Comparison of ENCODE assay signal across 11 mouse cellular contexts in genomic region chr11:69443328-69443727, GRCm38 (mm10). TPM values are rescaled to one million over a fixed set of nuclear protein-coding genes. Genes with fewer than 3 reads are reported as not detected.
A peak's percentile ranks its signal among the peaks of the same experiment; 100 is the strongest.
DNase-seq lines count a peak whose midpoint lies in the region; ATAC-seq lines count a peak whose summit lies in the region.
"Had no signal": no experiment of that assay in that cellular context is flagged by ENCODE, and none has a peak within 500 bp of the region (broad histone marks: within the 10 kb centered on the region; RNA-seq: fewer than 3 reads in every experiment).

No protein-coding gene starts in this region.

- ATAC-seq in heart, embryonic 11.5 days (replicated peaks; ENCODE audit: insufficient number of reproducible peaks, low FRiP score, low TSS enrichment): no peak
- no peak for ATAC-seq in activated CD4-positive, CD25-positive, alpha-beta regulatory T cell, adult 4 months

- H3K9me3 ChIP-seq in heart, embryonic 11.5 days (replicated peaks; ENCODE audit: control insufficient read depth, low read length): no peaks in the 10 kb centered on the region
- H3K9me3 ChIP-seq: neural tube, embryonic 12.5 days had no signal

- no peaks in the 10 kb centered on the region for H3K36me3 ChIP-seq in heart, embryonic 11.5 days (ENCODE audit: control insufficient read depth, insufficient read depth, low read length)
- H3K36me3 ChIP-seq: neural tube, embryonic 12.5 days had no signal

- peak; percentile 96 for DNase-seq in heart, adult 11 months
- DNase-seq in R1 (ENCODE audit: low read depth, low spot score): peak; percentile 71
- peak; percentile 36 for DNase-seq in heart, postnatal 4 days
- DNase-seq in lung, postnatal 36 days: peak; percentile 79
- no peak for DNase-seq in layer of hippocampus, adult 9-10 months (ENCODE audit: low spot score)
- no peak for DNase-seq in urinary bladder, postnatal 36 days (ENCODE audit: low spot score in 2 of 2)
- DNase-seq: cerebellum, adult 18-20 months had no signal

- H3K27me3 ChIP-seq in heart, embryonic 11.5 days (ENCODE audit: control insufficient read depth, insufficient read depth, low read length): no peaks in the 10 kb centered on the region
- H3K27me3 ChIP-seq: neural tube, embryonic 12.5 days had no signal

- H3K9ac ChIP-seq in heart, embryonic 11.5 days (ENCODE audit: low read depth, low read length): no peak overlapping the region
- H3K9ac ChIP-seq: neural tube, embryonic 12.5 days had no signal

- no peak overlapping the region for H3K27ac ChIP-seq in heart, embryonic 11.5 days (ENCODE audit: low read depth, low read length)
- H3K27ac ChIP-seq: neural tube, embryonic 12.5 days had no signal

- no peak overlapping the region for H3K4me3 ChIP-seq in heart, embryonic 11.5 days (ENCODE audit: low read depth, low read length)
- H3K4me3 ChIP-seq: neural tube, embryonic 12.5 days had no signal

- WGBS in heart, embryonic 11.5 days (ENCODE audit: insufficient replicate concordance): 29% methylated on average over 5 of the region's 5 CpGs

- H3K4me1 ChIP-seq in heart, embryonic 11.5 days (ENCODE audit: control insufficient read depth, insufficient read depth, low read length): peaks cover 7% of the 10 kb centered on the region
- H3K4me1 ChIP-seq: neural tube, embryonic 12.5 days had no signal

- no peak overlapping the region for H3K4me2 ChIP-seq in heart, embryonic 11.5 days
- H3K4me2 ChIP-seq: liver, embryonic 11.5 days; neural tube, embryonic 12.5 days had no signal

RNA-seq across cellular contexts. Expression of gene Kdm6b, which starts 29.9 kb away (rescaled TPM):
- 21.5 and 25.1 TPM in 2 replicates for polyA plus RNA-seq in heart, embryonic 11.5 days (2014; fragmentation: Nextera tagmentation; extraction: Ambion mirVana)
- total RNA-seq in heart, postnatal 4 days (2021): 10 to 100 TPM; 48.3 to 49.7 TPM
- polyA plus RNA-seq in activated CD4-positive, CD25-positive, alpha-beta regulatory T cell, adult 4 months (2017; shearing (Covaris generic)): 10 to 100 TPM; 23.6 to 28.3 TPM

RNA-seq across cellular contexts. Expression of gene Tmem88, which starts 45.3 kb away (rescaled TPM):
- polyA plus RNA-seq in heart, embryonic 11.5 days (2014; fragmentation: Nextera tagmentation; extraction: Ambion mirVana): 30.5 and 31.7 TPM in 2 replicates
- total RNA-seq in heart, postnatal 4 days (2021): 10 to 100 TPM; 37.1 to 38.3 TPM
- under 1 TPM; 0.22 to 0.51 TPM for polyA plus RNA-seq in activated CD4-positive, CD25-positive, alpha-beta regulatory T cell, adult 4 months (2017; shearing (Covaris generic))

RNA-seq across cellular contexts. Expression of gene Cyb5d1, which starts 47.9 kb away (rescaled TPM):
- 19.6 and 25.0 TPM in 2 replicates for polyA plus RNA-seq in heart, embryonic 11.5 days (2014; fragmentation: Nextera tagmentation; extraction: Ambion mirVana)
- total RNA-seq in heart, postnatal 4 days (2021): 10 to 100 TPM; 21.3 to 22.1 TPM
- polyA plus RNA-seq in activated CD4-positive, CD25-positive, alpha-beta regulatory T cell, adult 4 months (2017; shearing (Covaris generic)): 10 to 100 TPM in 1 of 2 experiments, 1 to 10 TPM in 1; 9.4 to 17.9 TPM

RNA-seq across cellular contexts. Expression of gene Naa38, which starts 48.0 kb away (rescaled TPM):
- polyA plus RNA-seq in heart, embryonic 11.5 days (2014; fragmentation: Nextera tagmentation; extraction: Ambion mirVana): 166 and 170 TPM in 2 replicates
- 100 to 1,000 TPM in 1 of 2 experiments, 10 to 100 TPM in 1; 92.3 to 101 TPM for total RNA-seq in heart, postnatal 4 days (2021)
- 100 to 1,000 TPM; 146 TPM for polyA plus RNA-seq in activated CD4-positive, CD25-positive, alpha-beta regulatory T cell, adult 4 months (2017; shearing (Covaris generic))

Comparison
In these comparisons a context has a peak if more than half of its experiments do, and no peak if none do; other contexts are left out.
1. DNase-seq: peak in heart, adult 11 months (single experiment), R1 (single experiment), heart, postnatal 4 days (single experiment) and lung, postnatal 36 days (single experiment); none in layer of hippocampus, adult 9-10 months (single experiment) and urinary bladder, postnatal 36 days (0 of 2).
2. RNA of gene Tmem88, which starts 45.3 kb away (polyA plus RNA-seq): 30.5 to 31.7 TPM in heart, embryonic 11.5 days; 0.22 to 0.51 TPM in activated CD4-positive, CD25-positive, alpha-beta regulatory T cell, adult 4 months; every median in the first group is over 10 times any median in the second.